Mouse (Mus musculus) thymus, postnatal 10 days (tissue): ENCODE data around the gene Gbp8.
"Not testable (repeated sequence)": the region's sequence is repeated elsewhere in the genome, so short reads cannot be mapped to it uniquely, and the experiment has no call there.

Source experiments
- DNase-seq, 2 experiments: peaks; one replicate each; pipeline ENCODE4 v3.0.0; 2021; ENCODE audit warnings: low spot score in 2 of 2

Gbp8 gene

DNA sequence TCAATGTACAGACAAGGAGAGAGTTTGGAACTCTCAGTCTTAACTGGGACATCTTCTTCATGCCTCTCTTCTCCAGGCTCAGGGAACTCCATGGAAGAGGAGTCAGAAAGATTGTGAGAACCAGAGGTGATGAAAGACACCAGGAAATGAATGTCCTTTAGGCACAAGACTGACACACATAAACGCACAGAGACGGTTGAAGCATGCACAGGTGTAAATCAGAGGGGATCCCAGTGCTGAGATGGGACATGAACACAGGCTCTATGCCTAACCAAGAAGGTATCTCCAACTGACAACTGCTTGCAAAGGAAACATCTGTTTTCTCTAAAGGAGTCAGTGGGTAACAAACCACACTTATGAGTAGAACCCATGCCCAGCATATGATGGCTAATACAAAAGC lies 79.1 kb downstream of the Gbp8 start:
- DNase-seq, result peak; percentile 56 to 68

DNA sequence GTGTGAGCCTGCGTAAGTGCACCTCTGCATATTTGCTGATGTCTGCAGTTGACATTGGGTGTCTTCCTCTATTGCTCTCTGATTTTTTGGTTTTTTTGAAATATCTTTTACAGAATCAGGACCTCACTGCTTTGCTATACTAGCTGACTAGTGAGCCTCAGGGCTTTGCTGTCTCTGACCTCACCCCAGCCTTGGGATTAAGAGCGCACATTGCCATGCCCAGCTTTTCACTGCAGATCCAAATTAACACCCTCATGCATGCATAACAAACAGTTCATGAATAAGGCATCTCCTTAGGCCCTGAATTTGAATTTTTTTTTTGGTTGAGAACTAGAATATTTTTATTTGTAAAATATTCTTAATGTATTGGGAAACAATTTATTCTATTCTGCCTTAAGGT lies 84.1 kb downstream of the Gbp8 start:
- DNase-seq, result no peak

DNA sequence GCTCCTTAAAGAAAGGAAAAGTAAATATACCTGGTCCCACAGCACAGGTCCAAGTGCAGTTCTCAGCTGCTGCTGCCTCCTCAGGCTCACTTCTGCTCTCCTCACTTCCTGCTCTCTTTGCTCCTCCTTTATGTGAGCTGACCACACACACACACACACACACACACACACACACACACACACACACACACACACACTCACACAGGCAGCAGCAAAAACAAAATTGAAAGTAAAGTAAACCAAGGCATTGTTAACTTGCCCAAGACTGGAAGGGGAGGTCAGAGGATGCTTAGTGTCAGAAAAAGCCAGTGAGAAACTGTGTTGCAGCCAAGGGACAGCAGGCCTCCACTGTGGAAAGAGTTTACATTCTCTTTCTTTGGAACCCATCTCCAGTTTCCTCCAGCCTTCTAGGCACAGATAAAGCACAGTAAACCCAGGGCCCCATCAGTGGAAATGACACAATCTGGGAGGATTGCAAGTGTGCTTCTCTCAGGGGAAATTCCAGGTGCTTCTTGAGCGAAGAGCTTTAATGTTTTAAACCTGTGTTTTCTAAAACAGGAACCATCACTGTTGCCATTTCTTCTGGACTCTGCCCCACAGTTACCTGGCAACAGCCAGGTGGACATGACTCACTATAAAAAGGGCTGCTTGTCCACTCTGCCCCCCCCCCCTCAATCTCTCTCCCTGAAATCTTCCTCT lies 85.7 kb downstream of the Gbp8 start:
- DNase-seq, result not testable (repeated sequence)

DNA sequence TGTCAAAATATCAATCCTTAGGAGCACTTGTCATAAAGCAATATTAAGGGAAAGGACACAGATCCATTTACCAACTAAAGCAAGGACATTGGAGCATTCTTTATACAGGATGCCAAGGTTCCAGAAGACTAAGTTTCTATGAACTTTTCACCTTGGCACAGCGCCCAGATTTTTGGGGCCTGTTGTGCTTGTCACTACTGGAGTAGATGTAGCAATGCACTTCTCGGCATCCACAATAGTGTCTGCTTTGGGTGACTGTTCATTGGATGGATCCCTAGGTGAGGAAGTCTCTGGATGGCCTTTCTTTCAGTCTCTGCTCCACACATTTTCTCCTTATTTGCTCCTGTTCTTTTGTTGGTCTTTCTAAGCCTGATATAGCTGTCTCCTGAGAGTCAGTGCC lies 107.0 kb downstream of the Gbp8 start:
- no peak for DNase-seq

DNA sequence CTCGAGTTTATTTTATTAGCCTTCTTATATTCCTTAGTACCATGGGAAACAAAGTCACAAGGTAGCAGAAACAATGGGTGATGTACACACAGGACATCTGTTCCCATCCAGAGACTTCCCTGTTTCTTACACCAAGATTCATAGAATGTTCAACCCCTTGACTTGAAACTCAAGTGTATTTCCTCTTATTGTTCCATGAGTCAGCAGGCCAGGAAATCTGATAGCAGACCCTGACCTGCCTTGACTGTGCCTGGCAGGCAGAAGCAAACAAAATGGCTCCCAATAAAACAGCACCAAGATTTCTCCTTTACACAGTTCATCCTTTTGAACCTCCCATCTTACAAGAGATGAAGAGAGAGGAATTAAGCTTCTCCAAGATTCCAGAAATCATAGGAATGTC lies 126.8 kb downstream of the Gbp8 start:
- DNase-seq, result no peak

DNA sequence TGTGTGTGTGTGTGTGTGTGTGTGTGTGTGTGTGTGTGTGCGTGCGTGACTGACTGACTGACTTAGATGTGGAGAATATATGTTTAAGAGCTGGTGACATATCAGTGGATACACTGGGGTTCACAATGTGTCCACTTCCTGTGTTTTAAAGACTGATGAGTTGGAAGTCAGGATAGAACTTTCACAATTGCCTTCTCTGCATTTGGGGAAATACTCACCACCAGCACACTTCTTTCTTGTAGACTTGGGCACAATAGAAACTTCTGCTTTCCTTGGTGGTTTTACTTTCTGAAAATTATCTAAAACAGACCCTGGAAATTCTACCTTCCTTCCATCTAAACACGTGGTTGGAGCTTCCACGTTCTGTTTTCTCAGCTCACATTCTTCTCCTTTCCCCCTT lies 127.8 kb downstream of the Gbp8 start:
- DNase-seq, result no peak

DNA sequence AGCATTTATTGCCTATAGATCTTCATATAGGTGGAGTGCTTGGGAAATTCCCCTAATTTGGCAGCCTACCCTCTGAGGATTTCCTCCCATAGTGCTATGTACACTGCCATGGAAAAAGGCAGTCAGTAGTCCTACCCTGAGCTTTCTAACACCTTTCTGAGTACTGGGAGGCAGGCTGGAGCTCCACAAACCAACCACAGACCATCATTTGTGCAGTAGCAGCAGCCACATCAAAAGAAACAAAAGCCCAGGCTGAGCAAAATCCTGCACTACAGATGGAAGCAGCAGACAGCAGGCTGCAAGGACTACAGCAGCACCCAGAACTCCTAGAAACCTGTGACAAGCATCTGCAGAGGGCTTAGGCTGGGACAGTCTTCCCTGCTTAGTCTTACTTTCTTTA lies 129.0 kb downstream of the Gbp8 start:
- peak; percentile 44 to 47 for DNase-seq

DNA sequence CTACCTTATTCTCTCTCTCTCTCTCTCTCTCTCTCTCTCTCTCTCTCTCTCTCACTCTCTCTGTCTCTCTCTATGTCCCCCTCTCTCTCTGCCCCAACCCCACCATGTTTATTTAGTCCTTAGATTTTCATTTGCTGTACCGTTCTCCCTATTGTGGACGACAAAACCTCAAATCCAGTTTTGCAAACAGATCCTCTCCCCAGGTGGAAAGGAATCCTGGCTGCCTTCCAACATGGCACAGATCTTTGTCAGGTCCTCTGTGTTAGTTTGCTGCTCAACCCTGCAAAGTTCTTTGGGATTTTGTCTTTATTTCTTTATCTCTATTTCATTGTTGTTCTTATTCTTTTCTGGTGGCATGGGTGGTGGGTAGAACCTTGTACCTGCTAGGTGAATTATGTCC lies 149.9 kb downstream of the Gbp8 start:
- no peak for DNase-seq

DNA sequence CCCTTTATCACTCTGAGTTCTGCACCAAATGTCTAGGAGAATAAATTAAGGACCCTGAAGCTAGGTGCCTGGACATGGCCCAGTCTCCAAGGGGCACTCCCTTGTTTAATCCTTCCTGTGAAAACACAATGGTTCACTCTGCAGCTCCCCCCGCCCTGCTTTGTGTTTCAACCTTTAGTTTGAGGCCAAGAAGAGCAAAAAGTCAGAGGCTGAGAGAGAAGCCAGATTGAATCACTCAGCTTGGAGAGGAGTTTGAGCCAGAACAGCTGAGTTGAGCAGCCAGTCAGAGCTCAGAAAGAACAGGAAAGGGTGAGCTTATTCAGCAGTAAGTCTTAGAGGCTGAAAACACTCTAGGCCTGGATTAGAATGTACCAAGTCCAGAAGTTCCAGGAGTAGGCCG lies 151.3 kb downstream of the Gbp8 start:
- no peak for DNase-seq

DNA sequence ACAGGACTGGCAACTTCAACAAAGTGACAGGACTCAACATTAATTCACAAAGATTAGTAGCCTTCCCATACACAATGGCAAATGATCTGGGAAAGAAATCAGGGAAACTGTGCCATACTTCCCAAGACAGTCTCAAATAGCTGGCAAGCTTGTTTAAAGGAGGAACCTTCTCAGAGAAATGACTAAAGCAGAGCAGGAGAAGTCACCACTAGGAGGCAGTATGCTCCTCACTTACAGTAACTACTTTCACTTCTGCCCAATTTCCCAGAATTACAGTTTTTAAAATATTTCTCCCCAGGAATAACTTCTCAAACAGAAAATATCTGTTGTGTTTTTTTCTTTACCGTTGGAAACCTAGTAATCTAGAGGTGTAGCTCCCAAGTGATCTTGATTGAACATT lies 152.6 kb downstream of the Gbp8 start:
- DNase-seq, result peak; percentile 47 to 84

DNA sequence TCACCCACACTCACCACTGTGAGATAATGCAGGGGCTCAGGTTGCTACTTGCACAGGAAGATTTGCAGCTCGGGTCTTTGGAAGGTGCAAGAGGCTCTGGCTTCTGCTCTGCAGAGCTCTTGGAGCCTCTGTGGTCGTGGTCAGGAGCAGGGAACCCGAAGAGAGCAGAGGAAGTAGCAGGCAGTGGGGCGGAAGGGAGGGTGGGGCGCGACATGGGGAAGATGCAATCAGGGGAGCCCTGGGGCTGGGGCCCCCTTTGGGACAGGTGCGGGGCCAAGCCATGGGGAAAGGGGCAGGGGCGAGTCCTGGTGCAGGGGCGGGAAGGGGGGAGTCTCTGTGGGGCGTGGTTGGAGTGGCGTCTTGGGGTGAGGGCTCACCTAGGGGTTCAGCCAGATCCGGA lies 156.8 kb downstream of the Gbp8 start, which contains the start of gene Abcg3:
TSS of gene Abcg3 (minus strand) at position 184 of the 400 bp plus-strand sequence.
- DNase-seq, result peak; percentile 81 to 83

DNA sequence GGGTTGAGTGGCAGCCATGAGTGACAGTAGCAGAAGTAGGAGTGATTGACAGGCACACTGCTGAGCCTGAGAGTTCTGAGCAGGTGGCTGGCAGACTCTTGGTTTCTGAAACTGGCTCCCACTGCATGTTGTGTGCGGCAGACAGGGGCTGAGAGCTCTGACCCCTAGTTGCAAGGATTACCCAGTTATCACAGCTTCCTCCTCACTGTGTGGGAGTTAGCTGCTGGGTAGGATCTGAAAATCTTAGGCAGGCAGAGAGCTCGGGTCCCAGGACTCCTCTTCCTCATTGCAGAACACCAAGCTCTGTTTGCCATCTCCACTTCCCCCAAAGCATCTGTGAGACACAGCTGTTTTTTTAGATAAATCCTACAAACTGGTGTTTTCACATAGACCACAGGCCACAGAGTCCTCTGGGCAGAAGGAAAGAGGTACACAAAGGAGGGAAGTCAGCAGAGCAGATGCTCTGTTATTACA lies 160.3 kb downstream of the Gbp8 start:
- peak; percentile 25 to 41 for DNase-seq
